Mouse (Mus musculus): ENCODE measurements around the gene Gm12258.

Gm12258 gene

GRCm38 (mm10) chr11:58901080-58901479, 54.1 kb downstream of the Gm12258 start:
- DNase-seq (ENCODE audit: low spot score in 2 of 2) = no peak

- DNase-seq (ENCODE audit: low spot score in 2 of 2) = peak; percentile 92 to 96
Observed at GRCm38 (mm10) chr11:58903511-58904409, 56.8 kb downstream of the Gm12258 start, which contains the start of gene Zfp39. TSS of gene Zfp39 (minus strand) at chr11:58904225.

GRCm38 (mm10) chr11:58904410-58904718, 57.4 kb downstream of the Gm12258 start:
- DNase-seq (ENCODE audit: low spot score in 2 of 2) = no peak

- no peak for DNase-seq (ENCODE audit: low spot score in 2 of 2)
Observed at GRCm38 (mm10) chr11:58904838-58905237, 57.9 kb downstream of the Gm12258 start.
